Mouse (Mus musculus) heart, adult 2 months (tissue): ENCODE results near the gene Glul.

Experiments
- CTCF ChIP-seq: fragments of 200-600 bp; IDR thresholded peaks from 2 replicates; pipeline ENCODE4 v1.8.1; 2022; ENCODE audit warnings: antibody characterized with exemption, mild to moderate bottlenecking, moderate library complexity
- EP300 ChIP-seq: fragments of 200-500 bp; IDR thresholded peaks from 2 replicates; pipeline ENCODE4 v1.6.1; 2011; ENCODE audit warnings: low read depth, low read length, control low read depth; ENCODE audit not compliant: insufficient read depth
- POLR2A ChIP-seq: fragments of 200-500 bp; IDR thresholded peaks from 2 replicates; pipeline ENCODE4 v1.6.1; 2011; ENCODE audit warnings: mild to moderate bottlenecking, low read depth, low read length, control low read depth; ENCODE audit not compliant: insufficient read depth

DNA sequence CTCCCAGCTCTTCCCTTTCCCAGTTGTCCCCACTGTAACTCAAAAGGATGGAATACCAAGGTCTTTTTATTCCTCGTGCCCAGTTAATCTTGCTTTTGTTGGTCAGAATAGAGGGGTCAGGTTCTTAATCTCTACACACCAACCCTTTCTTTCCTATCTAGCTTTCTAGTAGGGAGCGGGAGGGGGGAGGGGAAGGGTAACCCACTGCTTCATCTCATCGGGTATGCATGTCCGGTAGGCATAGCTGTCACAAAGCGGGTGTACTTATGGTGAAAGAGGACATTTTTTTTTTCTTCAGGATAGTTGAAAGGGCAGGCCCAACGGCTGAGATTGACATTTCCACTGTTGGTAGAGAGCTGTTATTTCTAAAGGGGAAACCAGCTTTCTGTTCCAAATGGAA lies 8.5 kb downstream of the Glul start:
- TF ChIP-seq CTCF, result no peak
- no peak for TF ChIP-seq POLR2A
- TF ChIP-seq EP300, result no peak
